Mouse (Mus musculus): ENCODE results near the gene Prdm1. TPM values are rescaled to one million over a fixed set of nuclear protein-coding genes. Genes with fewer than 3 reads are reported as not detected.

The Prdm1 gene
- total and polyA plus RNA-seq, 3 experiments: 4.7 to 13.6 (median 8.0) TPM

DNA sequence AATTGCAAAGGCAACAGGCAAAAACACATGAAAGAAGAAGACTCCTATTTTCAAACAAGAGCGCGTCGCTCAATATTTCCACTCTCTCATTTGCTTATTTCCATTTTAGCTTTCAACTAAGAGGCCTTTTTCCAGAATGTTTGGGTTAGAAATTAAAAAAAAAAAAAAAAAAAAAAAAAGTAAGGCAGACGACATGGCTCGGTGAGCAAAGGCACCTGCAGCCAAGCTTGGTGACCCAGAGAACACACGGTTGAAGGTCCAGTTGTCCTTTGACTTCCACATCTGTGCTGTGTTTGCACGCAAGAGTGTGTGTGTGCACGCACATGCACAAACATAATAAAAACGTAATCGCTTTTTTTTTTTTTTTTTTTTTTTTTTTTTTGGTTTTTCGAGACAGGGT lies 41.2 kb downstream of the Prdm1 start:
- no peak overlapping the region for H3K4me2 ChIP-seq (ENCODE audit: insufficient read depth, low read depth, poor library complexity, severe bottlenecking)
- no peaks in the 10 kb centered on the region for H3K36me3 ChIP-seq (replicated peaks in 1 of 2; ENCODE audit: control insufficient read depth in 1 of 2, insufficient read depth in 1 of 2, low read length in 1 of 2)
- H3K9me3 ChIP-seq (replicated peaks; ENCODE audit: low read length): no peaks in the 10 kb centered on the region
- no peak overlapping the region for H3K9ac ChIP-seq (ENCODE audit: insufficient read depth, low read depth)
- no peaks in the 10 kb centered on the region for H3K79me2 ChIP-seq (replicated peaks; ENCODE audit: control insufficient read depth, extremely low read depth, insufficient read depth, poor library complexity, severe bottlenecking)
- peaks cover 6 to 17% of the 10 kb centered on the region in 2 experiments; a peak in 3 of 4 replicates for H3K4me1 ChIP-seq (ENCODE audit: control insufficient read depth in 1 of 2, insufficient read depth in 2 of 2)
- H3K4me3 ChIP-seq (replicated peaks in 1 of 3; ENCODE audit: low read depth in 2 of 3, low read length in 2 of 3, poor library complexity in 1 of 3): no peak overlapping the region
- no peaks in the 10 kb centered on the region for H3K27me3 ChIP-seq (replicated peaks)
- in situ Hi-C loops (cut with MboI; ENCODE audit: low pct_ligation_motif_present, low pct_unique_long_range_greater_than_20kb, low sequenced_read_pairs): no loop called here
- peak; percentile 18 for DNase-seq (ENCODE audit: extremely low read depth)
- H3K27ac ChIP-seq (ENCODE audit: insufficient read depth, low read depth): no peak overlapping the region
- TF ChIP-seq JUND (conservative IDR thresholded peaks at IDR 0.05; ENCODE audit: low read depth, low read length) (no peak), MXI1 (IDR thresholded peaks at IDR 0.05; ENCODE audit: low read depth, low read length) (no peak), USF1 (IDR thresholded peaks at IDR 0.05; ENCODE audit: low read depth, low read length) (no peak), ZNF384 (IDR thresholded peaks at IDR 0.05; ENCODE audit: low read depth, low read length) (peak; percentile 90), IRF4 (IDR thresholded peaks at IDR 0.05; ENCODE audit: low read depth, low read length) (no peak), KAT2A (IDR thresholded peaks at IDR 0.05; ENCODE audit: insufficient replicate concordance, low read length) (no peak), TCF12 (IDR thresholded peaks at IDR 0.05; ENCODE audit: low read depth, low read length) (no peak), BHLHE40 (IDR thresholded peaks at IDR 0.05; ENCODE audit: low read depth, low read length) (peak; percentile 30; the same call in 1 of the 2 replicates), MAFK (IDR thresholded peaks at IDR 0.05; ENCODE audit: insufficient replicate concordance, low read length) (no peak), PAX5 (IDR thresholded peaks at IDR 0.05; ENCODE audit: low read length) (no peak), ZKSCAN1 (IDR thresholded peaks at IDR 0.05; ENCODE audit: borderline replicate concordance, low read depth, low read length) (no peak), EP300 (IDR thresholded peaks at IDR 0.05; ENCODE audit: low read length) (peak; percentile 59)
- dilution Hi-C loops (cut with MboI; ENCODE audit: extremely low pct_ligation_motif_present, extremely low pct_unique_long_range_greater_than_20kb, low sequenced_read_pairs): no loop called here

DNA sequence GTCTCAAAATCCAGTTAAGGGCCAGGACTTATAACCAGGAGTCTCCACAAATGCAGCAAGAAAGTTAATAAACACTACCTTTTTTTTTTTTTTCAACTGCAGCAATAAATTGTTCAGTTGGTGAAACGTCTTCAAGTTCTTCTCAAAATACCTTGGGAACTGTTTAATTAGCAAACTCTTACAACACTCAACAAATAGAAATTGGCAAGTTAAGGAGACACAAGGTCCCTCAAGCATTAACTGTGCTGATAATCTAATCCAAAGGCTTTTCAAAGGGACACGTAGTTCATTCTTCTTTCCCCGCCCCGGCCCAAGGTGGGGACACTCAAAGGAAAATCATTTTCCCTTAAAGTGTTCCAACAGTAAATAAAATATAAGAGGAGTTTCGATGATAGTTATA lies 44.2 kb downstream of the Prdm1 start:
- Histone ChIP-seq H3K36me3 (replicated peaks in 1 of 2; ENCODE audit: control insufficient read depth in 1 of 2, insufficient read depth in 1 of 2, low read length in 1 of 2) (no peaks in the 10 kb centered on the region), H3K9ac (ENCODE audit: insufficient read depth, low read depth) (no peak overlapping the region), H3K4me2 (ENCODE audit: insufficient read depth, low read depth, poor library complexity, severe bottlenecking) (no peak overlapping the region), H3K4me1 (ENCODE audit: control insufficient read depth in 1 of 2, insufficient read depth in 2 of 2) (no peaks in the 10 kb centered on the region; a peak in 1 of 4 replicates), H3K9me3 (replicated peaks; ENCODE audit: low read length) (no peaks in the 10 kb centered on the region), H3K4me3 (replicated peaks in 1 of 3; ENCODE audit: low read depth in 2 of 3, low read length in 2 of 3, poor library complexity in 1 of 3) (no peak overlapping the region), H3K27ac (ENCODE audit: insufficient read depth, low read depth) (no peak overlapping the region), H3K79me2 (replicated peaks; ENCODE audit: control insufficient read depth, extremely low read depth, insufficient read depth, poor library complexity, severe bottlenecking) (no peaks in the 10 kb centered on the region), H3K27me3 (replicated peaks) (no peaks in the 10 kb centered on the region)
- no peak for DNase-seq (ENCODE audit: extremely low read depth)
- dilution Hi-C loops (cut with MboI; ENCODE audit: extremely low pct_ligation_motif_present, extremely low pct_unique_long_range_greater_than_20kb, low sequenced_read_pairs) (no loop called here), in situ Hi-C loops (cut with MboI; ENCODE audit: low pct_ligation_motif_present, low pct_unique_long_range_greater_than_20kb, low sequenced_read_pairs) (no loop called here)
- TF ChIP-seq ETS1 (conservative IDR thresholded peaks at IDR 0.05; ENCODE audit: low read depth, low read length): no peak
- no peak for TF ChIP-seq ZMIZ1 (IDR thresholded peaks at IDR 0.05; ENCODE audit: low read depth, low read length)
- no peak for TF ChIP-seq SIN3A (IDR thresholded peaks at IDR 0.05; ENCODE audit: low read length)
- TF ChIP-seq POLR2AphosphoS2 (IDR thresholded peaks at IDR 0.05; ENCODE audit: low read depth, low read length): no peak
- no peak for TF ChIP-seq JUND (conservative IDR thresholded peaks at IDR 0.05; ENCODE audit: low read depth, low read length)
- no peak for TF ChIP-seq TCF12 (IDR thresholded peaks at IDR 0.05; ENCODE audit: low read depth, low read length)
- TF ChIP-seq ELF1 (IDR thresholded peaks at IDR 0.05; ENCODE audit: low read depth, low read length): no peak
- no peak for TF ChIP-seq RCOR1 (conservative IDR thresholded peaks at IDR 0.05; ENCODE audit: low read depth, low read length)
- TF ChIP-seq NRF1 (IDR thresholded peaks at IDR 0.05; ENCODE audit: low read depth, low read length): no peak
- TF ChIP-seq CHD1 (IDR thresholded peaks at IDR 0.05; ENCODE audit: low read depth, low read length): no peak
- TF ChIP-seq HCFC1 (IDR thresholded peaks at IDR 0.05; ENCODE audit: low read depth, low read length): no peak
- no peak for TF ChIP-seq MEF2A (IDR thresholded peaks at IDR 0.05; ENCODE audit: borderline replicate concordance, low read depth, low read length)
- no peak for TF ChIP-seq USF2 (conservative IDR thresholded peaks at IDR 0.05; ENCODE audit: low read depth, low read length)
- TF ChIP-seq NELFE (IDR thresholded peaks at IDR 0.05; ENCODE audit: low read depth, low read length): no peak
- TF ChIP-seq JUN (IDR thresholded peaks at IDR 0.05; ENCODE audit: insufficient read depth, low read depth, low read length): no peak
- TF ChIP-seq TBP (conservative IDR thresholded peaks at IDR 0.05; ENCODE audit: low read depth, low read length): no peak
- no peak for TF ChIP-seq ZC3H11A (IDR thresholded peaks at IDR 0.05; ENCODE audit: low read depth, low read length)
- no peak for TF ChIP-seq IRF4 (IDR thresholded peaks at IDR 0.05; ENCODE audit: low read depth, low read length)
- no peak for TF ChIP-seq SMC3 (IDR thresholded peaks at IDR 0.05; ENCODE audit: low read depth, low read length)
- no peak for TF ChIP-seq RAD21 (IDR thresholded peaks at IDR 0.05; ENCODE audit: low read depth, low read length)
